Mouse (Mus musculus) left cerebral cortex, postnatal 25 days (tissue): Measurements from ENCODE around the gene Zmiz2. TPM values are rescaled to one million over a fixed set of nuclear protein-coding genes. Genes with fewer than 3 reads are reported as not detected.
"Not testable (repeated sequence)": the region's sequence is repeated elsewhere in the genome, so short reads cannot be mapped to it uniquely, and the experiment has no call there.

Source experiments
- DNase-seq, 2 experiments: peaks; one replicate each; pipeline ENCODE4 v3.0.0; 2022; ENCODE audit warnings: low spot score in 2 of 2, mixed read lengths in 1 of 2
- intact Hi-C: fragments of 180-260 bp; cut with DNase I; formaldehyde crosslinking; loops from one replicate; pipeline ENCODE4 v1.15.1; 2025
- total RNA-seq, 2 experiments: library from RNA; stranded (reverse); gene quantifications; 2 replicates each; pipeline ENCODE4 v1.2.3; 2021

The Zmiz2 gene
- total RNA-seq, 2 experiments from 2014 or later: 215 to 216 TPM

GRCm38 (mm10) chr11:6392857-6393256, 4.0 kb downstream of the Zmiz2 start:
- no peak for DNase-seq
- intact Hi-C loops: no loop called here

GRCm38 (mm10) chr11:6393866-6394265, 5.0 kb downstream of the Zmiz2 start:
- intact Hi-C loops: no loop called here
- no peak for DNase-seq

DNA sequence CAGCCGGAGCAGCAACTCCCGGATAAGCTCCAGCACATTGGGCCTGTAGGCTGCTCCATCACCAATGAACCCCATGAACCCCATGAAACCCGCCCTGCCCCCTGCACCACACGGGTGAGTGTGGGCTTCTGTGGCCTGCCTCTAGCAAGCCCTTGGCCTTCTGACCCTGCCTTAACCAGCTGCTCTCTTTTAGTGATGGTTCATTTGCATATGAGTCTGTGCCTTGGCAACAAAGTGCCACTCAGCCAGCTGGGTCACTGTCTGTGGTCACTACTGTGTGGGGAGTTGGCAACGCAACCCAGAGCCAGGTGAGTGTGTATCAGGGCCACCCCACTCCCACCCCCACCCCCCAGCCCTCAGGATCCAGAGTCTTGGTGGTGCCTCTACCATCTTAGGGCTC, 6.7 kb downstream of the Zmiz2 start:
- DNase-seq: no peak
- intact Hi-C loops: no loop called here

DNA sequence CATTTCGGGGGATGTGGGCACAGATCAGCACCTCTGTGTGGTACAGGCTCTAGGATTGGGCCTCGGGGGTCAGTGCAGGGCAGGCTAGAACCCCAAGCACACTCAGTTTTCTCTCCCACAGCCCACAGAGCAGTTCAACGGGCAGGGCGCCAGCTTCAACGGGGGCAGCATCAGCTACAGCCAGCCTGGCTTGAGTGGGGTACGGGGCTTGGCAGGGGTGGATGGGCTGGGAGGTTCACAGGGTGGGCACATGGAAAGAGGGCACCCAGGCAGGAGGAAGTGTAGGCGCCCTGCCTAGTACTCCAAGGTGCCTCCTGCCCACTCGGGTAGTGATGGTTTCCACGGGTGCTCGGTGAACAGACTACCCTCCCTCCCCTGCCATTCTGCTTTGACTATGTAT, 9.3 kb downstream of the Zmiz2 start:
- DNase-seq: no peak

GRCm38 (mm10) chr11:6402515-6403510, 13.9 kb downstream of the Zmiz2 start:
- DNase-seq: peak in 1 of 2 experiments; percentile 51
- intact Hi-C loops: no loop called here

More for the DNA sequence above, 9.3 kb downstream of the Zmiz2 start:
- intact Hi-C loops: no loop called here

GRCm38 (mm10) chr11:6403830-6404405, 15.0 kb downstream of the Zmiz2 start:
- no peak for DNase-seq
- intact Hi-C loops: no loop called here

GRCm38 (mm10) chr11:6404699-6405566, 16.1 kb downstream of the Zmiz2 start:
- intact Hi-C loops: no loop called here
- no peak for DNase-seq

GRCm38 (mm10) chr11:6405591-6406081, 16.8 kb downstream of the Zmiz2 start:
- peak in 1 of 2 experiments; percentile 51 for DNase-seq
- intact Hi-C loops: no loop called here

- intact Hi-C loops: no loop called here
- DNase-seq: peak; percentile 62 to 77
These were observed 17.6 kb downstream of the Zmiz2 start for GRCm38 (mm10) chr11:6406251-6407161.

DNA sequence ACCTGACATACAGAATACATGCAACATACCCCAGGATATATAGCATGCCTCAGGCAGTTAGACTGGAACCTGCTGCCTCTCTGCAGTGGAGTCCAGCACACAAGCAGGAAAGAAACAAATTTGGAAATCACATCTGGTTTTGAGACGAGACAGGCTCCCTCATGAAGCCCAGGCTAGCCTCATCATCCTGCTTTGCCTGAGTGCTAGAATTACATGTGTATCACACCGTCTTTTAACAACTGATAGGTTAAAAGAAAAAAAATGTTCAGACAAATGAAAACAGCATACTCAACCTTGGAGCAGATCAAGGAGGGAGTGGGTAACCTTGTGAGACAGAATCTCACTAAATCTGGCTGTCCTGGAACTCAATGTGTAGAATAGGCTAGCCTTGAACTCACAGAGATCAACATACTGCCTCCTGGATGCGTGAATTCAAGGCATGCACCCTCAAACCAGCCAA, 18.3 kb downstream of the Zmiz2 start:
- intact Hi-C loops: no loop called here
- DNase-seq: no peak

GRCm38 (mm10) chr11:6410050-6410602, 21.3 kb downstream of the Zmiz2 start:
- intact Hi-C loops: loop anchor here (2.0 kb wide), 1 partner anchor 43 kb away; no protein-coding TSS in a partner anchor
- peak in 1 of 2 experiments; percentile 36 for DNase-seq

DNA sequence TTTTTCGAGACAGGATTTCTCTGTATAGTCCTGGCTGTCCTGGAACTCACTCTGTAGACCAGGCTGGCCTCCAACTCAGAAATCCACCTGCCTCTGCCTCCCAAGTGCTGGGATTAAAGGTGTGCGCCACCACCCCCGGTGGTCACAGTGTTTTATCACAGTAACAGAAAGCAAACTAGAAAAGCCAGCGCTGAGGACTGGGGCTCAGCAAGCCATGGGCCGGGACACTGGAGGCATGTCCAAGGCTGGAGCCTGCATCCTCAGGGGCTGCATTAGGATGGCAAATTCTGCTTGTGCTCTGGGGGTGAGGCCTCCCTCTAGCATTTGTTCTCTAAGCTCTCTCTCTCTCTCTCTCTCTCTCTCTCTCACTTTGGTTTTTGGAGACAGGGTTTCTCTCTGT, 21.9 kb downstream of the Zmiz2 start:
- not testable (repeated sequence) for DNase-seq
- intact Hi-C loops: loop anchor here (2.0 kb wide), 1 partner anchor 44 kb away; no protein-coding TSS in a partner anchor

GRCm38 (mm10) chr11:6411684-6412083, 22.8 kb downstream of the Zmiz2 start:
- intact Hi-C loops: loop anchor here (2.0 kb wide), 1 partner anchor 45 kb away; no protein-coding TSS in a partner anchor
- peak; percentile 79 to 83 for DNase-seq

GRCm38 (mm10) chr11:6413264-6413663, 24.4 kb downstream of the Zmiz2 start:
- intact Hi-C loops: no loop called here

GRCm38 (mm10) chr11:6414751-6415550, 26.1 kb downstream of the Zmiz2 start, which contains the start of gene Ppia:
Gene Ppia (plus strand): TSS chr11:6415443.
- peak in 1 of 2 experiments; percentile 30 for DNase-seq
- intact Hi-C loops: loop anchor here (1.0 kb wide), 1 partner anchor 60 kb away; the partner anchor contains the start of gene Purb

More at GRCm38 (mm10) chr11:6413264-6413663, 24.4 kb downstream of the Zmiz2 start:
- no peak for DNase-seq

- intact Hi-C loops: loop anchor here (1.0 kb wide), 1 partner anchor 60 kb away; the partner anchor contains the start of gene Purb
- DNase-seq: peak; percentile 99
These were observed 26.9 kb downstream of the Zmiz2 start for GRCm38 (mm10) chr11:6415551-6416404.
